Mouse (Mus musculus): ENCODE results near the gene Slc7a5.
A peak's percentile ranks its signal among the peaks of the same experiment; 100 is the strongest.

Slc7a5 gene

DNA sequence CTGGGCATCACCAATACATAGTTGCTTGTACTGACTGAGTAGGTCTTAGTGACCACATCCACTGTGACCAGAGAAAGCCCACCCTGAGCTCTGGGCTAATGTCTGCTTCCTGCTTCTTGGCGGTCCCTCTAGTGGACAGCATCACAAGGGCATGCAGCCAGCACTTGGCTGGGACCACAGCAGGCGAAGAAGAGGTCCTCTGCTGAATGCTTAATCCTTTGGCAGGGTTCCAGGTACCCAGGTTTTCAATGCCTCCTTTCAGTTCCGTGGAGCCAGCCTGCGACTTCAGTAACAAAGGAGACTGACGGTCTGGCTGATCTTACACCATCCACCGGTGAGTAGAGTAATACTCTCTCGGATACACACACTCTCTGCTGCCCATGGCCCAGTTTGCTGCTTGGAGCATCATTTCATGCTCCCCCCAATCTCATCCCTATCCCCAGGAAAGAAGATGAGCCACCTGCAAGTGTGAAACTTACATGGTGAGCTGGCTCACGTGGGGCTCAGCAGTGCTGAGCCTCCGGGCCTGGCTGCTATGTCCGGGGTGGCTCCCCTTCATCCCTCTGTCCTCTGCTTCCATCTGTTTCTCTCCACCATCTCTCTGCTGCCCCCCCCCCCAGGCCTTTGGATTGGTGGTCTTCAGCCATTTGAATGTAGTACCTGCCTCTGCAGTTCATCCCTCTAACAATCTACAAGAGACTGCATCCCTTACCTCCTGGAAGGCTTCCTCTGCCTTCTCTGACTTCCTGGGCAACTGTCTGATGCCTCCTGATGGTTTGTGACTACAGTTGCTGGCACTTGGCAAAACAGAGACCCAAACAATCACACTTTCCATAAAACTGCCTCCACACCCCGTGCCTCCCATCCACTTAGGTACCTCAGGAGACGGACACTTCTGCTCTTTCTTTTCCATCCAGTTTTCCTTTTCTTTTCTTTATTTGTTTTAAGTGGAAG, 28.1 kb upstream of the Slc7a5 start:
- no peak for DNase-seq (ENCODE audit: low read depth)

DNA sequence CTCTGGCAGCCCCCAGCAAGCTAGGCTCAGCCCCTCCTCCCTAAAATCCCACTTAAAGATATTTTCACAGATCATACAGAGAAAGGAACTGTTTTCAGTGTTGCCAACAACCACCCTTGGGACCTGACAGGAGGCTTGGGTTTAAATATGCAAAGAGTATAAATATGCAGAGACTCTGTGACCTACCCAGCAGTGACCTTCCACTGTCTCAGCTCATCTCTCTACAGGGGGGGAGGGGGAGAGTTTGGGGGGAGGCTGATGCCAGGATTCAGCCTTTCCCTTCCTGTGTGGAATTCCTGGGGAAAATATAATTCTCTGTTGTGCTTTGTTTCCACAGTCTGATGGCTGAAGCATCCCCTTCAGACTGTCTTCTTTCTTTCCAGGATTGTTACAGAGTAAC, 27.4 kb upstream of the Slc7a5 start:
- DNase-seq (ENCODE audit: low read depth): no peak

DNA sequence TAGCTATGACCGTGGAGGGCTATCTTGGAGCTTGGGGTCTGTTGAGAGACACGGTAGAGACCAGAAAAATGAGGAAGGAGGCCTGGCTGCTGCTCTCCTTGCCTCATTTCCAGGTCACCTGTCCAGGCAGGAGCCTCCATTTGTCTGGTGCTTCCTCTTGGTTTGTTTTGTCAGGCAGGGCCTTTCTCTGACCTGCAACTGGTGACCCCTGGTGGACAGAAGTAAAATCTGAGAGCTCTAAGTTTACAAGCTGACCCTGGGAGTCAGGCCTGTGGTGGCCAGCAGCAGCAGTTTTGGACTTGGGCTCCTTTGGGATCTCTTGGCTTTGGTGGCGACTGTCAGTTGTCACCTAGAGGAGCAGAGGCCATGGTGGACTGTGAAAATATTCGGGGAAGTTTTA, 27.0 kb upstream of the Slc7a5 start:
- DNase-seq (ENCODE audit: low read depth): peak; percentile 28

- no peak for DNase-seq (ENCODE audit: low read depth)
Observed at GRCm38 (mm10) chr8:121932668-121933520, 25.4 kb upstream of the Slc7a5 start.

DNA sequence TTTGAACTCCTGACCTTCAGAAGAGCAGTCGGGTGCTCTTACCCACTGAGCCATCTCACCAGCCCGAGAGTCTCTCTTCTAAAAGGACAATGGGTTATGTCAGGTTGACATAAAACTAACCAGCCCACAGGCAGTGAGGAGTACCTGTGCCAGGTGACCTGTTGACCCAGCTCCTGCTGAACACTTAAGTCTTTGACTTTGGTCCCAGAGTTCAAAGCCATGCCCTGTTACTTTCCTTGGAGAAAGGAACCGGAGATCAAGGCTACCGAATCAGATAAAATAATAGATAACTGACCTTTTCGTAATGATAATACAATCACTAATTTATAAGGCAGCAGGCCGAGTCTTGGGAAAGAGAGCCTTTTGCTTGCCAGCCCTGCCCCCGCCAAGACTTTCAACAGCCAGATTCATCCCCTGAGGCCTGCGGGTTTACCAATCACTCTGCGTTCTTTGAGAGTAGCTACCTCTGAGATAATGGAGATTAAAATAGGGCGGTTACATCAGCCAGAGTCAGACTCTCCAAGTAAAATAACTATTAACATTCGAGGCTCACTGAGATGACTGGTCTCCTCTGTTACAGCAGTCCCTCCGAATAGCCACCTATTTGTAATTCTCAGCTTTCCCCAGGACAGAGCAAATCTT, 24.7 kb upstream of the Slc7a5 start:
- no peak for DNase-seq (ENCODE audit: low read depth)

DNA sequence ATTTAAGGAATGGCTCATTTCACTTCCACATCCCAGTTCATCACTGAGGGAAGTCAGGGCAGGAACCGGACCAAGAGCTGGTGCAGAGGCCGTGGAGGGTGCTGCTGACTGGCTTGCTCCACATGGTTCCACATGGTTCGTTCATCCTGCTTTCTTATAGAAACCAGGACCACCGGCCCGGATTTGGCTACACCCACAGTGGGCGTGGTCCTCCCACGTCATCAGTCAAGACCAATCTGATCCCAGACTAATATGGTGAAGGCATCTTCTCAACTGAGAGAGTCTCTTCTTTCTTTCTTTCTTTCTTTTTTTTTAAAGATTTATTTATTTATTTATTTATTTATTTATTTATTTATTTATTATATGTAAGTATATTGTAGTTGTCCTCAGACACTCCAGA, 24.1 kb upstream of the Slc7a5 start:
- no peak for DNase-seq (ENCODE audit: low read depth)

DNA sequence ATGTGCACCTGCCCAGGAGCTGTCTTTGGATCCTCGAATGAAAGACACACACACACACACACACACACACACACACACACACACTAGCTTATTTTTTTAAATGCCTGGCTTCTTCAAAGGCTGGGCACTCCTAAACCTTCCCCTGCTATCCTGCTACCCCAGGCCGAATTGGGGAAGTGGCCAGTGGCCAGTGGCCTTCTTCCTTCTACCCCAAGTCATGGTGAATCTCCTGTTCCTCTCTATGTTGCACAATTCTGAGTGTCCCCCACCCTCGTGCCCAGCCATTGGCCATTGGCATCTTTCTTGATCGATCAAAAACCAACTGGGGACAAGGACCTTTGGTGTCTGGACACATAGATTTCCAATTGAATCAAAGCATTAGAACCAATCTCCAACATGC, 22.6 kb upstream of the Slc7a5 start:
- no peak for DNase-seq (ENCODE audit: low read depth)

GRCm38 (mm10) chr8:121927316-121927715, 19.8 kb upstream of the Slc7a5 start:
- DNase-seq (ENCODE audit: low read depth): peak; percentile 68

- no peak for DNase-seq (ENCODE audit: low read depth)
Observed at GRCm38 (mm10) chr8:121926266-121926665, 18.8 kb upstream of the Slc7a5 start.

DNA sequence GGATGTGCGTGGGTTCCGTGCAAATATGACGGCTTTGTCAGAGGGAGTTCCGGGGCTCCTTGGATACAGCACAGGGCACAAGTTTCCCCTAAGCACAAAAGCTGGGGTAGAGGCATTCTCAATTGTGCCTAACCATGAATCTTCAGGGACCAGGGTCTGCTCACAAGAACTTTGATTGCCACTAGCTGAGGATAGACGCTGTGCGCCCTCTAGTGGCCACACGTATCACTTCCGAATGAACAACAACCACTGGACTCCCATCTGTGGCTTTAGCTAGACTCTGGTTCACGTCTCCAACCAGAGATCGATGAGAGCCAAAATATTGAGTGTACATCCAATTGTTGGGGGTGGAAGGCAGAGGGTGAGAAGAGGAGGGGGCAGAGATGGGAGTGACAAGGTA, 18.1 kb upstream of the Slc7a5 start:
- DNase-seq (ENCODE audit: low read depth): peak; percentile 86

DNA sequence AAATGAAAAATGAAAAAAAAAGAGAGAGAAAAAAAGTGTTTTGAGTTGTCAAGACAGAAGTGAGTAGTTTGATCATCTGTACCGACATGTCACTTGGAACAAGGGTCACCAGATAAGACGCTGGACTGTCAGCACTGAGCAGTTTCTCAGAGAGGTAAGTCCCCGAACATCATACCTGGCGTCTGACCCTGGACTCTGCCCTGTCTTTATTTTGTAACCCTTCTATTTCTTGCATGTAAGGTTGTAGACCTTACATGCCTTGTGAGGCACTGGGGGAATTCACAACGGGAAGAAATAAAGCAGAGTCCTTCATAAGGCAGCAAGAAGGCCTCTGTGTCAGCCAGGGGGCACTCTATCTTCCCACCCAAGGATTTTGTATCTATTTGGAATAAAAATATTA, 17.2 kb upstream of the Slc7a5 start:
- DNase-seq (ENCODE audit: low read depth): no peak

- no peak for DNase-seq (ENCODE audit: low read depth)
Observed at GRCm38 (mm10) chr8:121922101-121922500, 14.6 kb upstream of the Slc7a5 start.

- DNase-seq (ENCODE audit: low read depth): no peak
Observed at GRCm38 (mm10) chr8:121921582-121921981, 14.1 kb upstream of the Slc7a5 start.

GRCm38 (mm10) chr8:121919731-121920130, 12.2 kb upstream of the Slc7a5 start:
- DNase-seq (ENCODE audit: low read depth): no peak

GRCm38 (mm10) chr8:121919158-121919557, 11.7 kb upstream of the Slc7a5 start:
- no peak for DNase-seq (ENCODE audit: low read depth)

DNA sequence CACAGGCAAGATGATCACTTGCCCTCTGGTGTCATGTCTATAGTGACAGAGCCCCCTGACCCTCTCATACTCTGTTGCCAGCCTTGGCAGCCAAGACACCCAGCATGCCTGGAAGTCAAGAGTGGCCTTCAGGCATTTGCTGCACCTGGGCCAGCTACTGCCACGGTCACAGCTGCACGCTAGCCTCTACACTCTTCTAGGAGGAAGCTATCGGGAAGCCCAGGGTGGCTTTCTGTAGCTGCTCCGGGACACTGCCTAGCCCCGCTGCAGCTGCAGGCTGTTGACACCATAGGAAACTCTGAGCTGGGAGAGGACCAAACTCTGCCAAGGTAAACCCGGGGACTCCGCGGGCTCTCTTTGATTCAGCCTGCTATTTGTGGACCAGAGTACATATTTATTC, 5.9 kb upstream of the Slc7a5 start:
- no peak for DNase-seq (ENCODE audit: low read depth)

- no peak for DNase-seq (ENCODE audit: low read depth)
Observed at GRCm38 (mm10) chr8:121912831-121913230, 5.3 kb upstream of the Slc7a5 start.

DNA sequence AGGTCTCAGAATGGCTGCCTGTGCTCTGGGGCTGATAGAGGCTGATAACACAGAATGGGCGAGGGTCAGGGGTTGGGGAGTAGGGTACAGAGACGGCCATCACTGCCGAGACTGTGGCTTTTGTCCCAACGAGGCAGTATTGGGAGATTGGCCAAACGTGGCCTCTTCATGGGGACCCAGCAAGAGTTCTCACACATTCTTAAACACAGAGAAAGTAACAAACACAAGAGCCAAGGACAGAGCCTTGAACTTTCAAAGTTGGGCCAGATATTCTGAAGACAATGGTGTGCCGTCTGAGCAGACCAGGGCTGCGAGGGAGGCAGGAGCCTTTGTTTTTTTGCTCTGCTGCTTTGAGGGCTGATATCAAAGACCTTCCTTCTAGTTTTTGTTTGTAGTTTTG, 4.5 kb upstream of the Slc7a5 start:
- no peak for DNase-seq (ENCODE audit: low read depth)

DNA sequence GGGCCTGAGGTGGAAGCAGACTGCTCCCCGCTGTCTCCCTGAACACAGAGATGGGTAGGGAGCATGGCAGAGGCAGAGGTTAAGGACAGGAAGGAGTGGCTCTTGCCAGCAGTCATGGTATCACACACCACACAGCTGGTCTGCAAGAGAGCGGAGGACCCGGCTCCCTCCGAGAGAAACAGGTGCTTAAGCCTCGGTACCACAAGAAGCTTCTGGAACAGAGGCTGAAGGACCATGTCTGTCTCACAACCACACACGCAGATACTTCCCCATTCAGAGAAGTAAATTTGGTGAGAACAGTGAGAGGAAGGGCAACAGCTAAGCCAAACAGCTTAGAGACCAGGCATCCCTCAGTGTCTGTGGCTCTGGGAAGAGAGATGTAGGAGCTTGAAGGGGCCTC, 3.9 kb upstream of the Slc7a5 start:
- no peak for DNase-seq (ENCODE audit: low read depth)

DNA sequence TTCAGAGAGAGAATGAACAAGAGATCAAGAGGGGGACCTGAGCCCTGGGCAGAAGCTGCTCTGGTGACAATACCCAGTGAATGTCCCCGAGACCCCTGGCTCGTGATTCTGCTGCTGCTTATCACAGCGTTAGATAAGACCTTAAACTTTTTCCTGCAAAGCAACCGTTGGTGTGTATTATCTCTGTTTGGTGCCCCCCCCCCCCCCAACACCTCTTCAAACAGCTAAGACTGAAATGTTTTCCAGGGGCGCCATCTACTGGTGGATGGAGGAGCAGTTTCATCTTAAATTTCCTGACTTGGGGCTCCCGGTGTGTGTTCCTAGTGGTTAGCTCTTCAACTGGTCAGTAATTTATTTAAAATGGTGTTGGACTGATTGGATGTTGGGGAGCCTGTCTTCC, 2.2 kb upstream of the Slc7a5 start:
- peak; percentile 92 for DNase-seq (ENCODE audit: low read depth)

GRCm38 (mm10) chr8:121909148-121909541, 1.7 kb upstream of the Slc7a5 start:
- peak; percentile 30 for DNase-seq (ENCODE audit: low read depth)

DNA sequence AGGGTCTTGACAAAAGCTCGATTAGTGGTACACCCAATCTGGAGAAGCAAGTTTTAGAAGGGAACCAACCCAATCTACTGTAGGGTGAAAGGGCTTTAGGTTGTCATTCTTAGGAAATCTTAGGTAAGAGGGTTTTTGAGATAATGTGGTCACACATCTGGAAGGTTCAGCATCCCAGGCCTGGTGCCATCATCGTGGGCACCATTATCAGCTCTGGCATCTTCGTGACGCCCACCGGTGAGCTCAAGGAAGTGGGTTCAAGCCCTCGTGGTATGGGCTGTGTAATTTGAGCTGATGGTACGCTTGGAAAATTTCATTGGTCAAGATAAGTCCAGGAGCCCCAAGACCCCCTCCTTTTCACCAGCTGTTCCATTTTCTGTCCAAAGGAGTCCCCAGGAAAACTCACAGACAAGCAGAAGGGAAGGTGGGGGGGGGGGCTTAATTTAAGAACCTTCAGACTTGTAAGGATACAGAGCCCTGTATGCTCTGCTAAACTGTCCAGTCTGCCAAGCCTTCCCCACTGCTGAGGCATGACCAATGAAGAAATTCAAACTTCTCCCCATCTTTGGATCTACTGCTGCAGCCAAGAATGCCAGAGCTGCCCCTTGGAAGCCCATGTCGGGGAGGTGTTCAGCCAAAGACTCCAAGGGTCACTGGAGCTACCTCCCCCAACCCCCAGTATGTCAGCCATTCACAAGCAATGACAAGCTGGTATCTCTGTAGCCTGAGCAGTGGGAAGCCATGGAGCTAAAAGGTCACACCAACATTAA, 1.1 kb upstream of the Slc7a5 start:
- no peak for DNase-seq (ENCODE audit: low read depth)

Measured in naive thymus-derived CD4-positive, alpha-beta T cell, adult 2 months (primary cell).